Mouse (Mus musculus): ENCODE data around the gene Pfas. TPM values are rescaled to one million over a fixed set of nuclear protein-coding genes. Genes with fewer than 3 reads are reported as not detected.
"Not testable (repeated sequence)": the region's sequence is repeated elsewhere in the genome, so short reads cannot be mapped to it uniquely, and the experiment has no call there.

Pfas gene
- polyA plus RNA-seq, 1 experiment from 2014 or later: 45.9 TPM

- 23% methylated on average over 16 of the region's 16 CpGs for WGBS
- H3K4me2 ChIP-seq: peak overlapping the region; percentile 54
- peaks cover 21% of the 10 kb centered on the region for H3K4me1 ChIP-seq
- ATAC-seq (replicated peaks; ENCODE audit: low FRiP score): no peak; the same call in 1 of the 2 replicates
- H3K9me3 ChIP-seq (replicated peaks): no peaks in the 10 kb centered on the region
- H3K27me3 ChIP-seq: peaks cover 27% of the 10 kb centered on the region
- peak overlapping the region; percentile 26 for H3K4me3 ChIP-seq (replicated peaks)
- peak overlapping the region; percentile 23; the same call in 1 of the 2 replicates for H3K9ac ChIP-seq
- no peak overlapping the region for H3K27ac ChIP-seq
- H3K36me3 ChIP-seq: peaks cover 13% of the 10 kb centered on the region; the same call in 1 of the 2 replicates
Observed at GRCm38 (mm10) chr11:68946806-68947440, 61.3 kb downstream of the Pfas start.

- no peak overlapping the region for H3K27ac ChIP-seq
- 87% methylated on average over 4 of the region's 4 CpGs for WGBS
- no peak for ATAC-seq (replicated peaks; ENCODE audit: low FRiP score)
- no peak overlapping the region for H3K9ac ChIP-seq
- H3K9me3 ChIP-seq (replicated peaks): no peaks in the 10 kb centered on the region
- no peak overlapping the region for H3K4me2 ChIP-seq
- H3K4me1 ChIP-seq: peaks cover 21% of the 10 kb centered on the region
- H3K36me3 ChIP-seq: peaks cover 13% of the 10 kb centered on the region; the same call in 1 of the 2 replicates
- H3K4me3 ChIP-seq (replicated peaks): no peak overlapping the region
- H3K27me3 ChIP-seq: peaks cover 21% of the 10 kb centered on the region
Observed at GRCm38 (mm10) chr11:68946001-68946400, 62.3 kb downstream of the Pfas start.

- Histone ChIP-seq H3K4me3 (replicated peaks) (no peak overlapping the region), H3K4me2 (no peak overlapping the region), H3K36me3 (peaks cover 13% of the 10 kb centered on the region; the same call in 1 of the 2 replicates), H3K27me3 (peaks cover 21% of the 10 kb centered on the region), H3K9ac (no peak overlapping the region), H3K4me1 (peaks cover 25% of the 10 kb centered on the region), H3K27ac (no peak overlapping the region), H3K9me3 (replicated peaks) (no peaks in the 10 kb centered on the region)
- no peak for ATAC-seq (replicated peaks; ENCODE audit: low FRiP score)
- 84% methylated on average over 2 of the region's 2 CpGs for WGBS
Observed at GRCm38 (mm10) chr11:68945245-68945644, 63.0 kb downstream of the Pfas start.

GRCm38 (mm10) chr11:68942731-68943130 is 65.5 kb downstream of the Pfas start:
- peaks cover 28% of the 10 kb centered on the region for H3K4me1 ChIP-seq
- H3K27ac ChIP-seq: no peak overlapping the region; the same call in 1 of the 2 replicates
- no peak overlapping the region for H3K9ac ChIP-seq
- no peak overlapping the region for H3K4me2 ChIP-seq
- no peak overlapping the region for H3K4me3 ChIP-seq (replicated peaks)
- ATAC-seq (replicated peaks; ENCODE audit: low FRiP score): no peak
- WGBS: 78% methylated on average over 8 of the region's 8 CpGs
- peaks cover 16% of the 10 kb centered on the region for H3K27me3 ChIP-seq
- H3K9me3 ChIP-seq (replicated peaks): no peaks in the 10 kb centered on the region
- peaks cover 13% of the 10 kb centered on the region; the same call in 1 of the 2 replicates for H3K36me3 ChIP-seq

GRCm38 (mm10) chr11:68940516-68940915 is 67.7 kb downstream of the Pfas start:
- peak overlapping the region; percentile 59 for H3K4me2 ChIP-seq
- H3K27ac ChIP-seq: peak overlapping the region; percentile 85
- peaks cover 16% of the 10 kb centered on the region; the same call in 1 of the 2 replicates for H3K4me1 ChIP-seq
- 35% methylated on average over 4 of the region's 4 CpGs for WGBS
- H3K36me3 ChIP-seq: peaks cover 13% of the 10 kb centered on the region; the same call in 1 of the 2 replicates
- 0 out of 2 replicates have a peak, but pooled peaks have one; percentile 42 for ATAC-seq (replicated peaks; ENCODE audit: low FRiP score)
- H3K4me3 ChIP-seq (replicated peaks): peak overlapping the region; percentile 50
- peak overlapping the region; percentile 39 for H3K9ac ChIP-seq
- H3K9me3 ChIP-seq (replicated peaks): no peaks in the 10 kb centered on the region
- H3K27me3 ChIP-seq: no peaks in the 10 kb centered on the region

GRCm38 (mm10) chr11:68939451-68940304 is 68.6 kb downstream of the Pfas start:
- H3K9ac ChIP-seq: peak overlapping the region; percentile 39
- H3K27ac ChIP-seq: peak overlapping the region; percentile 85
- H3K4me2 ChIP-seq: peak overlapping the region; percentile 59
- peak overlapping the region; percentile 50 for H3K4me3 ChIP-seq (replicated peaks)
- H3K4me1 ChIP-seq: peaks cover 16% of the 10 kb centered on the region; the same call in 1 of the 2 replicates
- peaks cover 11% of the 10 kb centered on the region; the same call in 1 of the 2 replicates for H3K36me3 ChIP-seq
- H3K27me3 ChIP-seq: no peaks in the 10 kb centered on the region
- ATAC-seq (replicated peaks; ENCODE audit: low FRiP score): peak; percentile 98
- WGBS: 2% methylated on average over 16 of the region's 16 CpGs
- no peaks in the 10 kb centered on the region for H3K9me3 ChIP-seq (replicated peaks)

- H3K9ac ChIP-seq; H3K27me3 ChIP-seq; H3K4me1 ChIP-seq; H3K9me3 ChIP-seq (replicated peaks); H3K4me2 ChIP-seq; H3K36me3 ChIP-seq; H3K27ac ChIP-seq; H3K4me3 ChIP-seq (replicated peaks); ATAC-seq (replicated peaks; ENCODE audit: low FRiP score): not testable (repeated sequence)
- WGBS: 90% methylated on average over 4 of the region's 4 CpGs
Observed at GRCm38 (mm10) chr11:68936951-68937350, 71.3 kb downstream of the Pfas start.

Small RNA genes lying within 50 kb of the gene (microRNA-seq; reads per million reads assigned to microRNA genes)
- 2.8 reads per million, percentile 14 among the genes with 10 or more reads in this experiment for gene Mir3062

Other genes starting within 250 kb of the Pfas start
- 87.3 and 87.5 TPM in 2 replicates for gene Ndel1, start 136.6 kb downstream of the Pfas start, polyA plus RNA-seq (2015; fragmentation: Nextera tagmentation; extraction: Ambion mirVana)
- gene Rnf222, start 119.9 kb downstream of the Pfas start, polyA plus RNA-seq (2015; fragmentation: Nextera tagmentation; extraction: Ambion mirVana): 0.18 and 0.27 TPM in 2 replicates
- 1,042 and 1,119 TPM in 2 replicates for gene Rpl26, start 106.9 kb downstream of the Pfas start, polyA plus RNA-seq (2015; fragmentation: Nextera tagmentation; extraction: Ambion mirVana)
- not detected in 2 replicates for gene Odf4, start 81.4 kb downstream of the Pfas start, polyA plus RNA-seq (2015; fragmentation: Nextera tagmentation; extraction: Ambion mirVana)
- gene Arhgef15, start 51.0 kb downstream of the Pfas start, polyA plus RNA-seq (2015; fragmentation: Nextera tagmentation; extraction: Ambion mirVana): 15.8 and 19.6 TPM in 2 replicates
- 4.8 and 5.0 TPM in 2 replicates for gene Slc25a35, start 40.3 kb downstream of the Pfas start, polyA plus RNA-seq (2015; fragmentation: Nextera tagmentation; extraction: Ambion mirVana)
- 63.4 and 67.7 TPM in 2 replicates for gene Rangrf, start 33.3 kb downstream of the Pfas start, polyA plus RNA-seq (2015; fragmentation: Nextera tagmentation; extraction: Ambion mirVana)
- gene Ctc1, start 7.5 kb upstream of the Pfas start, polyA plus RNA-seq (2015; fragmentation: Nextera tagmentation; extraction: Ambion mirVana): 50.6 and 72.7 TPM in 2 replicates
- 164 and 175 TPM in 2 replicates for gene Aurkb, start 37.2 kb upstream of the Pfas start, polyA plus RNA-seq (2015; fragmentation: Nextera tagmentation; extraction: Ambion mirVana)
- 7.4 and 8.7 TPM in 2 replicates for gene Borcs6, start 51.3 kb upstream of the Pfas start, polyA plus RNA-seq (2015; fragmentation: Nextera tagmentation; extraction: Ambion mirVana)
- gene Tmem107, start 62.3 kb upstream of the Pfas start, polyA plus RNA-seq (2015; fragmentation: Nextera tagmentation; extraction: Ambion mirVana): 60.8 and 64.3 TPM in 2 replicates
- 83.5 and 101 TPM in 2 replicates for gene Vamp2, start 80.0 kb upstream of the Pfas start, polyA plus RNA-seq (2015; fragmentation: Nextera tagmentation; extraction: Ambion mirVana)
- gene Per1, start 86.8 kb upstream of the Pfas start, polyA plus RNA-seq (2015; fragmentation: Nextera tagmentation; extraction: Ambion mirVana): 12.1 and 13.7 TPM in 2 replicates
- 0.42 and 0.46 TPM in 2 replicates for gene Hes7, start 111.9 kb upstream of the Pfas start, polyA plus RNA-seq (2015; fragmentation: Nextera tagmentation; extraction: Ambion mirVana)
- gene 9130213A22Rik, start 114.1 kb upstream of the Pfas start, polyA plus RNA-seq (2015; fragmentation: Nextera tagmentation; extraction: Ambion mirVana): 0.27 and 0.51 TPM in 2 replicates
- 0.60 and 1.3 TPM in 2 replicates for gene Aloxe3, start 117.4 kb upstream of the Pfas start, polyA plus RNA-seq (2015; fragmentation: Nextera tagmentation; extraction: Ambion mirVana)
- 0.08 and 0.42 TPM in 2 replicates for gene Alox12b, start 148.5 kb upstream of the Pfas start, polyA plus RNA-seq (2015; fragmentation: Nextera tagmentation; extraction: Ambion mirVana)
- 0.33 and 0.47 TPM in 2 replicates for gene Alox8, start 189.4 kb upstream of the Pfas start, polyA plus RNA-seq (2015; fragmentation: Nextera tagmentation; extraction: Ambion mirVana)
- gene Gucy2e, start 228.6 kb upstream of the Pfas start, polyA plus RNA-seq (2015; fragmentation: Nextera tagmentation; extraction: Ambion mirVana): 0.09 and 0.17 TPM in 2 replicates

Data from kidney, embryonic 15.5 days (tissue).